Mouse (Mus musculus) embryonic facial prominence, embryonic 15.5 days (tissue): ENCODE results near the gene Scarb1. TPM values are rescaled to one million over a fixed set of nuclear protein-coding genes. Genes with fewer than 3 reads are reported as not detected.

Experiments
- ATAC-seq: fragments of 200-750 bp; cut with Nextera tagmentation; 2 replicates; pipeline ENCODE4 v1.8.0; 2017; ENCODE audit warnings: low read depth, moderate TSS enrichment; ENCODE audit not compliant: insufficient number of reproducible peaks, low FRiP score, low TSS enrichment
- H3K27ac ChIP-seq: fragments of 300-500 bp; sonication (generic); replicated peaks from 2 replicates; pipeline ENCODE4 v1.5.1; 2015; ENCODE audit warnings: mild to moderate bottlenecking, inconsistent platforms
- H3K27me3 ChIP-seq: fragments of 300-500 bp; sonication (generic); 2 replicates; pipeline ENCODE4 v1.6.1; 2015; ENCODE audit warnings: inconsistent platforms
- H3K36me3 ChIP-seq: fragments of 300-500 bp; sonication (generic); 2 replicates; pipeline ENCODE4 v1.6.1; 2015; ENCODE audit warnings: mild to moderate bottlenecking, inconsistent platforms
- H3K4me1 ChIP-seq: fragments of 300-500 bp; sonication (generic); 2 replicates; pipeline ENCODE4 v1.6.1; 2015; ENCODE audit warnings: inconsistent platforms
- H3K4me2 ChIP-seq: fragments of 300-500 bp; sonication (generic); replicated peaks from 2 replicates; pipeline ENCODE4 v1.6.1; 2015; ENCODE audit warnings: mild to moderate bottlenecking, inconsistent platforms
- H3K4me3 ChIP-seq: fragments of 300-500 bp; sonication (generic); replicated peaks from 2 replicates; pipeline ENCODE4 v1.5.1; 2015; ENCODE audit warnings: mild to moderate bottlenecking, inconsistent platforms
- H3K9ac ChIP-seq: fragments of 300-500 bp; sonication (generic); 2 replicates; pipeline ENCODE4 v1.6.1; 2015; ENCODE audit warnings: inconsistent platforms
- H3K9me3 ChIP-seq: fragments of 300-500 bp; sonication (generic); replicated peaks from 2 replicates; pipeline ENCODE4 v1.6.1; 2016; ENCODE audit warnings: inconsistent platforms
- WGBS: fragments of 180-500 bp; shearing (Covaris S2); methylation state at CpG from one replicate; pipeline ENCODE4 v1.1.7; 2015; 5-methylcytosine and 5-hydroxymethylcytosine counted together
- polyA plus RNA-seq: library from polyadenylated mRNA; unstranded; fragments of >200 nt; fragmentation: Nextera tagmentation; extraction: Ambion mirVana; gene quantifications from 2 replicates; pipeline ENCODE4 v1.2.1, GENCODE M21; 2015

The Scarb1 gene
- polyA plus RNA-seq, 1 experiment from 2014 or later: 64.7 TPM

GRCm38 (mm10) chr5:125230463-125230862, 110.4 kb downstream of the Scarb1 start:
- Histone ChIP-seq H3K4me2 (no peak overlapping the region), H3K27me3 (no peaks in the 10 kb centered on the region), H3K4me1 (peaks cover 6% of the 10 kb centered on the region), H3K9ac (no peak overlapping the region), H3K9me3 (peaks cover 10% of the 10 kb centered on the region; the same call in 1 of the 2 replicates), H3K27ac (no peak overlapping the region), H3K36me3 (no peaks in the 10 kb centered on the region), H3K4me3 (no peak overlapping the region)
- 82% methylated on average over 5 of the region's 5 CpGs for WGBS
- ATAC-seq: no peak

GRCm38 (mm10) chr5:125229097-125229496, 111.8 kb downstream of the Scarb1 start:
- H3K36me3 ChIP-seq: no peaks in the 10 kb centered on the region
- WGBS: 65% methylated on average over 2 of the region's 2 CpGs
- no peak overlapping the region for H3K9ac ChIP-seq
- peaks cover 6% of the 10 kb centered on the region for H3K4me1 ChIP-seq
- peaks cover 10% of the 10 kb centered on the region; the same call in 1 of the 2 replicates for H3K9me3 ChIP-seq
- H3K27ac ChIP-seq: no peak overlapping the region
- no peak overlapping the region for H3K4me3 ChIP-seq
- no peaks in the 10 kb centered on the region for H3K27me3 ChIP-seq
- ATAC-seq: no peak
- no peak overlapping the region for H3K4me2 ChIP-seq

- no peak for ATAC-seq
- H3K9ac ChIP-seq: no peak overlapping the region
- H3K36me3 ChIP-seq: no peaks in the 10 kb centered on the region
- H3K27me3 ChIP-seq: no peaks in the 10 kb centered on the region
- 98% methylated on average over 4 of the region's 4 CpGs for WGBS
- H3K9me3 ChIP-seq: peaks cover 10% of the 10 kb centered on the region; the same call in 1 of the 2 replicates
- H3K27ac ChIP-seq: no peak overlapping the region
- H3K4me3 ChIP-seq: no peak overlapping the region
- H3K4me1 ChIP-seq: peaks cover 6% of the 10 kb centered on the region
- H3K4me2 ChIP-seq: no peak overlapping the region
Measured at GRCm38 (mm10) chr5:125227699-125228098, 113.2 kb downstream of the Scarb1 start.

Other genes with a start within 250 kb of the Scarb1 start
- 39.3 and 41.8 TPM in 2 replicates for gene Ncor2, start 161.9 kb downstream of the Scarb1 start, polyA plus RNA-seq
- gene Gm10382, start 48.2 kb upstream of the Scarb1 start, polyA plus RNA-seq: 0.32 and 0.48 TPM in 2 replicates
- gene Ubc, start 49.1 kb upstream of the Scarb1 start, polyA plus RNA-seq: 1,092 and 1,100 TPM in 2 replicates
- gene Dhx37, start 93.0 kb upstream of the Scarb1 start, polyA plus RNA-seq: 11.3 and 12.7 TPM in 2 replicates
- 34.1 and 37.6 TPM in 2 replicates for gene Bri3bp, start 100.5 kb upstream of the Scarb1 start, polyA plus RNA-seq
- 42.5 and 46.3 TPM in 2 replicates for gene Aacs, start 134.7 kb upstream of the Scarb1 start, polyA plus RNA-seq
- gene Tmem132b, start 190.7 kb upstream of the Scarb1 start, polyA plus RNA-seq: 0.15 and 0.22 TPM in 2 replicates